ENCODE assay signal across 10 mouse cellular contexts in the genomic region with DNA sequence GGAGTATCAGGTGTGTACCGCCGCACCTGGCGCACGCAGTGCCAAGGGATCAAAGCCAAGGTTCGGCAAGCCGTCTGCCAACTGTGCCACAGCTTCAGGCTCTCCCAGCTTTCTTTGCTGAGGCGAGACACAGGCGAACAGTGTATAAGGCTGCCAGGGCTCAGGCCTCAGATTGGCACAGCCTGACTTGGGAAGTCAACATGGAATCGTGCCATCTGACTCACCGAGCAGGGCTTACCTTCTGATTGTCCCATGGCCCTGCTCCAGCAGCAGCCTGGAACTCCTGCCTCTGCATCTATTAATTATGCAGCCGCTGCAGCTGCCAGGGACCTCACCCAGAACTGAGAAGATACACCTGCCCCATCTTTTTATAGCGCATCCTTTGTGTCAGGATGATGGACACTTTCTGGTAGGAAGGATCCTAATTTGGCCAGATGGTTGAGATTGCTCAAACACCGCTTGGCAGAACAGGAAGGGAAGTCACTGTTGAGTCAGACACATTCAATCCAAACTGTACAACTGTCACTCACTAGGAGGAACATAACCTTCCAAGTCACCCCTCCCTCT. TPM values are rescaled to one million over a fixed set of nuclear protein-coding genes. Genes with fewer than 3 reads are reported as not detected.
DNase-seq lines count a peak whose midpoint lies in the region; ATAC-seq lines count a peak whose summit lies in the region.
"Had no signal": no experiment of that assay in that cellular context is flagged by ENCODE, and none has a peak within 500 bp of the region (broad histone marks: within the 10 kb centered on the region; RNA-seq: fewer than 3 reads in every experiment).

No protein-coding gene starts in this region.

- H3K4me3 ChIP-seq in heart, embryonic 16.5 days (ENCODE audit: low read length): no peak overlapping the region
- H3K4me3 ChIP-seq: embryonic facial prominence, embryonic 12.5 days had no signal

- 66% methylated on average over 13 of the region's 13 CpGs for WGBS in heart, embryonic 16.5 days

- intact Hi-C loops in heart, postnatal 36 days (cut with DNase I): no loop called here

- no peaks in the 10 kb centered on the region for H3K4me1 ChIP-seq in heart, embryonic 16.5 days (ENCODE audit: control insufficient read depth, insufficient read depth, low read length)
- H3K4me1 ChIP-seq: embryonic facial prominence, embryonic 12.5 days had no signal

- H3K27me3 ChIP-seq in heart, embryonic 16.5 days (ENCODE audit: control insufficient read depth, insufficient read depth, low read length): no peaks in the 10 kb centered on the region
- H3K27me3 ChIP-seq: embryonic facial prominence, embryonic 12.5 days had no signal

- no peak overlapping the region for H3K9ac ChIP-seq in heart, embryonic 16.5 days (ENCODE audit: low read length)
- H3K9ac ChIP-seq: embryonic facial prominence, embryonic 12.5 days; liver, embryonic 14.5 days had no signal

- no peaks in the 10 kb centered on the region for H3K9me3 ChIP-seq in heart, embryonic 16.5 days (replicated peaks; ENCODE audit: control insufficient read depth, low read length)
- H3K9me3 ChIP-seq: embryonic facial prominence, embryonic 12.5 days had no signal

- 0 out of 2 replicates have a peak, but pooled peaks have one; percentile 14 for ATAC-seq in heart, embryonic 16.5 days (replicated peaks; ENCODE audit: extremely low read depth, insufficient read depth, low FRiP score)
- peak; percentile 17 to 60; a peak in 1 of 4 replicates for ATAC-seq in hematopoietic stem cell, adult 5-6 weeks (replicated peaks in 1 of 2; ENCODE audit: insufficient read depth in 1 of 2, low FRiP score in 2 of 2, low TSS enrichment in 1 of 2, low read depth in 1 of 2, poor library complexity in 2 of 2, severe bottlenecking in 2 of 2)
- ATAC-seq in monocyte, adult 5-6 weeks (replicated peaks; ENCODE audit: insufficient number of reproducible peaks, low FRiP score, low TSS enrichment, poor library complexity, severe bottlenecking): 0 out of 2 replicates have a peak, but pooled peaks have one; percentile 35

- no peak overlapping the region for H3K4me2 ChIP-seq in heart, embryonic 16.5 days (ENCODE audit: low read depth, low read length)
- H3K4me2 ChIP-seq: embryonic facial prominence, embryonic 12.5 days had no signal

- no peaks in the 10 kb centered on the region for H3K36me3 ChIP-seq in heart, embryonic 16.5 days (ENCODE audit: control insufficient read depth, insufficient read depth)
- H3K36me3 ChIP-seq: embryonic facial prominence, embryonic 12.5 days had no signal

- no peak overlapping the region for H3K27ac ChIP-seq in heart, embryonic 16.5 days (ENCODE audit: low read length)
- H3K27ac ChIP-seq: embryonic facial prominence, embryonic 12.5 days; liver, embryonic 14.5 days had no signal

- no peak for DNase-seq in heart, postnatal 36 days
- DNase-seq in urinary bladder, adult 18-20 months (ENCODE audit: low spot score in 2 of 2): peak; percentile 48 to 53
- DNase-seq in urinary bladder, postnatal 10 days (ENCODE audit: low spot score): no peak
- no peak for DNase-seq in left cerebral cortex, adult 18-20 months (ENCODE audit: low spot score in 2 of 2)
- DNase-seq in retina, postnatal 1 day: no peak

RNA-seq across cellular contexts. Expression of a gene that starts 26.9 kb away (rescaled TPM):
- 231 and 265 TPM in 2 replicates for polyA plus RNA-seq in heart, embryonic 16.5 days (2015; fragmentation: Nextera tagmentation; extraction: Ambion mirVana)
- 1 to 10 TPM; 3.7 to 4.2 TPM for total RNA-seq in heart, postnatal 36 days (2021)
- 61.3 and 69.3 TPM in 2 replicates for total RNA-seq in hematopoietic stem cell, adult 5-6 weeks (2017)
- total RNA-seq in monocyte, adult 5-6 weeks (2017): 5.4 to 11.1 TPM (median 6.5 TPM) in 3 replicates
- 1 to 10 TPM; 1.2 to 1.4 TPM for total RNA-seq in left cerebral cortex, adult 18-20 months (2021)

RNA-seq across cellular contexts. Expression of a gene that starts 53.3 kb away (rescaled TPM):
- polyA plus RNA-seq in heart, embryonic 16.5 days (2015; fragmentation: Nextera tagmentation; extraction: Ambion mirVana): 0.97 and 1.5 TPM in 2 replicates
- total RNA-seq in heart, postnatal 36 days (2021): 1 to 10 TPM; 5.5 to 6.5 TPM
- total RNA-seq in hematopoietic stem cell, adult 5-6 weeks (2017): not detected in 2 replicates
- total RNA-seq in monocyte, adult 5-6 weeks (2017): not detected in 3 replicates
- total RNA-seq in left cerebral cortex, adult 18-20 months (2021): 10 to 100 TPM; 18.0 to 19.7 TPM

Comparison
In these comparisons a context has a peak if more than half of its experiments do, and no peak if none do; other contexts are left out.
1. DNase-seq: peak in urinary bladder, adult 18-20 months (2 of 2); none in heart, postnatal 36 days (0 of 2), urinary bladder, postnatal 10 days (single experiment), left cerebral cortex, adult 18-20 months (0 of 2) and retina, postnatal 1 day (single experiment).
2. Peak in every context shown above with its lines, with median percentiles within 50 percentile points of each other: ATAC-seq.